Mouse (Mus musculus) urinary bladder, postnatal 14 days (tissue): ENCODE measurements around the gene Dido1.
"Not testable (repeated sequence)": the region's sequence is repeated elsewhere in the genome, so short reads cannot be mapped to it uniquely, and the experiment has no call there.

ENCODE experiments used
- DNase-seq: peaks from one replicate; pipeline ENCODE4 v3.0.0; 2021; ENCODE audit warnings: low spot score

Dido1 gene

DNA sequence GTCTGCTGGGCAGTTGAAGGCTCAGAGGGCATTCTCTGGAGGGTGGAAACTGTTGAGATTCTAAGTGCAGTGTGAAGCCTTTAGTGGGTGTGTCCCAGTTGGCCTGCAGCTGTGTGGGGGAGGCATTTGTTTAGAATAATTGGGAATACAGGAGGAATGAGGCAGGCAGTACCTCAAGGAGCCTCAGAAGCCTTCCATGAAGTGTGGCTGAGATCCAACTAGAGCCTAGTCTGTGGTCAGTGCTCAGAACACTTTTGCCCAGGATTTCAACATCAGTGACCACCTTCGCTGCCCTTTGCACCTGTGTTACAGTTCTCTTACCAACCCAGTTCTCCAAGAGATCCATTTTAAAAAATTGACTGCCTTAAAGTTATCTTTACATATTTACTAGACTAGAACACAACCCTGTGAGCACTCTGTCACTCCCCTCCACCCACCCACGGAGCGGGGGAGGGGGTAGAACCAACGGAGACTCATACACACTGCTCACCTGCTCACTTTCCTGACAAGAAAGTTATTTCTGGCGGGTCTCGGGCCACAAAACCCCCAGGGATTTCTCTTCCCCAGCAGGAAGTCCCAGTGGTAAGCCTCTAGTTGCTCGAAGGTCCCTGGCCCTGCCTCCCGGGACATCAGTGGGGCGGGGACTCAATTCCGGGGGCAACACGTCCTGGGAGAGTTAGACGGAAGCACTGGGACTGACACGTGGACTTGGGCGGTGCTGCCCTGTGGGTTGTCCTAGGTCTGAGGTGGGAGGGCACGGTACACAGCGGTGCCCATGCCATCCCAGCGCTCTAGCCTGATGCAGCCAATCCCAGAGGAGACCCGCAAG, 15.0 kb upstream of the Dido1 start, which contains the start of gene Slc17a9:
Gene Slc17a9 (plus strand): TSS at position 679 of the 829 bp plus-strand sequence.
- DNase-seq: peak; percentile 65

GRCm38 (mm10) chr2:180723865-180724264, 14.1 kb upstream of the Dido1 start:
- DNase-seq: no peak

- DNase-seq: not testable (repeated sequence)
Measured at GRCm38 (mm10) chr2:180722748-180723147, 12.9 kb upstream of the Dido1 start.

DNA sequence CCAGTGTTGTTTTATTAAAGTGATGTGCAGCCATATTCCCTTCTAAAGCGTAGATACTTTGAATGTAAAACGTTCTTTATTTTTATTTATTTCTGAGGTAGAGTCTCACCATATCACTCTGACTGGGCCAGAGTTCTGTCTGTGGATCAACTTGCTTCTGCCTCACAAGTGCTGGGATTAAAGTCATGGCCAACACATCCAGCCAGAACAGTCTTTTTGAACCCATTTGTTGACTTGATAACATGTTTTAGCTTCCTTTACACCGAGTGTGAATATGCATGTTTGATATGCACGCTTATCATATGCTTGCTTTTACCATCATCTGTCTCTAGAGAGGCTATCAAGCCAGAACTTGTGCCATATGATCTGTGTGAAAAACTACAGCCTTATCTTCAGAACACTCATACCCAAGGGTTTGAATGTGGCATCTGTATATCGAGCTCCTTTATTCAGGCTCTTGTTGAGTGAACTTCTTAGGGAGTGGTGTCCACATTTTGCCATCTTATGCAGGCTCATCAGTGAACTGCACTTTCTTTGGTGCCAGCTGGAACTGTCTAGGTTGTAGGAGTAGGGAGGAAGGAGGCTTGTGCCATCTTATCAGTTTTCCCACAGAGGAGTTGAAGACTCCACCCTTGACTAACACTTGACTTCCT, 2.4 kb upstream of the Dido1 start:
- DNase-seq: no peak

- DNase-seq: no peak
Measured at GRCm38 (mm10) chr2:180711527-180711926, 1.7 kb upstream of the Dido1 start.

DNA sequence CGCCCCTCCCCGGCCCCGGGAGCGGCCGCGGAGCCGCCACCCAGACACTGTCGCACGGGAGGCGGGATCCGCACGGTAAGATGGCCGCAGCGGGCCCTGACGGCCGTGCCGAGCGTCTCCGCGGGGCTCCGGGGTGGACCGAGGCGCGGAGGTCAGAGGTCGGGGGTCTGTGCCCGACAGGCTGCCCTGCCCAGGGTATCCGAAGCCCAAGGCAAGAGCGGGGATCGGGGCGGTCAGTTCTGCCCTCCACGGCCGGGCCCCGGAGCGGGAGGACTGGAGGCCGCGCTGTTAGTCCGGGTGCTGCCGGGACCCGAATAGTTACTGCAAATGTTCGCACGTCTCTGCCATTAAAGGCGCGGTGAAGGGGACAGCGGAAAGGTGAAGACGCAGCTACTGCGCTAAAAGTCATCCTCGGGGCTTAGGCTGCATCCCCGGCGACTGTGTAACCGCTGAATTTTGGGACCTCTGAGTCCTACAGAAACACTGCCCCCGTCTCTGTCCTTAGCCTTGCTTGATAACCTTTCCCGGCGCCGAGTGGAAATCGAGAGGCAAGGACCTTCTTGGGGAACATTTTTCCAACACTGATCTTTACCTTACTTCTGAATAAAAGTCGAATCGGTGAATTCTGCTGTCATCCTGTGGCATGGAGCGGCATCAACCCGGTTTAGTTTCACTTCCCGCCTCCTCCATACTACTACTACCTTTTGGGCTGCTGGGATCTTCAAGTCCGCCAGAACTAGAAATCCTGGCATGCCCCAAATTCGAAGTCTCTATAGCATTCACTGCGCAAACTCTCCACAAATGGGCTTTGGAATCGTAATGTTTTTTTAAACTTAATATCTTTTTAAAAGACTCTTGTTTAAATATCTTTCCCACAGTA, 717 bp upstream of the Dido1 start:
- DNase-seq: peak; percentile 35

GRCm38 (mm10) chr2:180709023-180709922, 526 bp downstream of the Dido1 start:
- DNase-seq: no peak

- DNase-seq: no peak
Measured at GRCm38 (mm10) chr2:180705975-180706374, 3.8 kb downstream of the Dido1 start.

DNA sequence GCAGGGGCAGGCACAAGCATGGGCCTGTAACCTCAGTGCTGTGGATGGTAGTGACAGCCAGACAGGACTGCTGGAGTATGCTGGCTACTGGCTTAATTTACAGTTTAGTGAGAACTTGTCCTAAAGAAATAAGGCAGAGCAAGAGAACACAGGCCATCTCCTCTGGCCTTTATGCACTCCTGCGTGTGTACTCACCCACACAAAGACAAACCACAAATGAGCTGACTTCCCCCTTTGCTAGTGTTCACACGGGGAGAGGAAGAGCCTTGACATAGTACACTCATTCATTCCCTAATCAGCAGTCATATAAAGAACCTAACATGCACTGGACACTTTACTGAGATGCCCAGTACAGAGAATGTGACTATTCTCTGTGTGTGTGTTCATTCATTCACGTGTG, 4.7 kb downstream of the Dido1 start:
- DNase-seq: no peak

- peak; percentile 74 for DNase-seq
Measured at GRCm38 (mm10) chr2:180704591-180704990, 5.2 kb downstream of the Dido1 start.

GRCm38 (mm10) chr2:180703645-180704359, 6.0 kb downstream of the Dido1 start:
- DNase-seq: no peak

GRCm38 (mm10) chr2:180703175-180703574, 6.6 kb downstream of the Dido1 start:
- no peak for DNase-seq

DNA sequence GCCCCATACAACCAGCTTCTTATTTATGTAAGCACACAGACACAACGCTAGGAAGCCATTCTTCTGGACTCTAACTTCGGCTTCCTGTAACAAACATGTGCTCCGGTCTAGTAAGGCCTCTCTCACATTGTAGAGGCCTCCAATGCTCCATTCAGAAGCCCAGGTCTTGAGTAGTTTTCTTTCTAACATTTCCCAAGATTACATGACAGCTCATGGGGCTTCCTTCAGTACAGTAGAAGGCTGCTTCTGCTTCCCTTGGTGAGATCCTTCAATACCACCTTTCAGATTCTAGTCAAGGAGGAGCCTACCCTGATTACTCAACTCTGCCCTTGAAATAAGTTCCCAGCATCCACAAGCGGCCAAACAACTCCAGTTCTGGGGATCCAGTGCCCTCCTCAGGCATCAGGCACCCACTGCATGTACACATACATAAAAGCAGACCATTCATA, 7.1 kb downstream of the Dido1 start:
- DNase-seq: no peak

- DNase-seq: peak; percentile 92
Measured at GRCm38 (mm10) chr2:180701767-180702621, 7.8 kb downstream of the Dido1 start.

- DNase-seq: no peak
Measured at GRCm38 (mm10) chr2:180701053-180701766, 8.6 kb downstream of the Dido1 start.

DNA sequence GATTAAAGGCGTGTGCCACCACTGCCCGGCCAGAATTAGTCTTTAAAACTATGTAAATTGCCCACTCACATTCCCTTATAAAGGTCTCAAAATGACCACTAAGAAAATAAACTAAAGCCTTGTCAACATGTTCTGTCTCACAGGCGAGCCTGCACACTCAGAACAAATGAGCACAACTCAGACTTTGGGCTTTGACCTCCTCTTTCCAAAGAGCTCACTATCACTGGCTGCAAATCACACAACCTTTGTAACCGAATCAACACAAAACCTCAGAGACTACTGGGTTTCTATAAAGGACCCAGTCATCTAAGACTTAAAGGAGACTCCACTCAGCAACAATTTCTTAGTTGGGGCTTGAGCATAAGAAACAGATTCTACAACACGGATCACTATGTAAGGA, 9.3 kb downstream of the Dido1 start:
- no peak for DNase-seq

- no peak for DNase-seq
Measured at GRCm38 (mm10) chr2:180695176-180695575, 14.6 kb downstream of the Dido1 start.

- no peak for DNase-seq
Measured at GRCm38 (mm10) chr2:180692630-180693029, 17.2 kb downstream of the Dido1 start.

DNA sequence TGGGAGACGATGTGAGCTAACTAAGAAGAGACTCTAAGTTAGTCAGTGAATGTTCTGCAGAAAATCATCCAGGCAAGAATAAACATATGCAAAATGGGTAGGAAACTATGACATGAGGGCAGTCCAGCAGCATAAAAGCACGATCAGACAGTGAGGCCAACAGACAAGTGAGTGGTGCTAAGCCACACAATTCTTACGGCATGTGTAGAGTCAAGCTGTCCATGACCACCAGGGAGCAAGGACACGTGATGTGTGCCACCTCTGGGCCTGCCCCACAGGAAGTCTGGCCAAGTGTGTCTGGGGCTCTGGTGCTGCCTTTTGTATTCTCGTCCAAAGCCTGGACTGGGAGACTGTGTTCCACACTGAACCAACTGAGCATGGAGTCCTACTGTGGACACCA, 20.0 kb downstream of the Dido1 start:
- DNase-seq: no peak
